Mouse (Mus musculus) CD4-positive naive resting alpha-beta T cell, adult 57 days (primary cell): ENCODE measurements around the gene Gm20422. TPM values are rescaled to one million over a fixed set of nuclear protein-coding genes. Genes with fewer than 3 reads are reported as not detected.

Experiments used
- total RNA-seq: library from RNA; stranded (reverse); gene quantifications from one replicate; pipeline ENCODE4 v1.2.4, GENCODE M21; 2023

Gene Gm20422
- total RNA-seq, result not detected

GRCm38 (mm10) chr8:69774503-69775148 lies at the start of gene Gm20422:
TSS of gene Gm20422 (minus strand) at chr8:69774886.

DNA sequence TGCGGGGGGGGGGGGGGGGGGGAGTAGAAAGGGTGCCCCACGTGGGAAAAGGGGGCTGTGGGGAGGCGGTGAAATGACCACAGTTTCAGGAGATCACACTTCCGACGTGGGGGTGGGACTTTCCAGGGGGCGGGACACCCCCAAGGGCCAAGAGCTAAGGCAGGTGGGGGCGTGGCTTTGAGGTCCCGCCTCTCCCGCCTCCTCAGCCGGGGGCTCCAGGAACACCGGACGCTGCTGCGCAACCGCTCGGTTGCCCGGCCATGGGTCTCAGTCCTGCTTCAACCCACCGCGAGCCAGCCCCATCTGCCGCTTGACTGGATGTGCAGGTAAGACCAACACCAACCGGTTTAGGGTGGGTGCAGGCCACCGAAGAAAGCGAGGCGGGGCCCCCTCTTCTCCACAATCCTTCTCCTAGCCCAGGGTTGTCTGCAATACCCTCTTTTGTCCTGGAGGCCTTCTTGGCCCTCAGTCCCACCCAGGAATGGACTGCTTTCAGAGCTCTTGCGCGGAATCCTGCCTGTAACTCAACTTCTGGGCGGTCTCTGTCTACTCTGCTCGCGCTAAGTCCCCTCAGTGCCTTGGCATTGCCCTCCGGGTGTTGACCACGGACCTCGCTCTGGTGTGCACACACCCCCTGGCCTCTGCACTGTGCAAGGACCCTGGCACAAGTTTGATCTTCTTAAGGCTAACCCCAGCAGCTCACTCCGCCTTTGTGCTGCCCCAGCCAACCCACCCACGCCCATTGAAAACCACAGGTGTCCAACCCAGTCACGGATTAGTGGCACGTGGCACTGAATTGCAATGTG lies 47.9 kb upstream of the Gm20422 start, which contains the start of gene Lpar2:
Gene Lpar2, plus strand, starts transcription at position 44 of the 806 bp plus-strand sequence.

GRCm38 (mm10) chr8:69808094-69808863 lies 33.6 kb upstream of the Gm20422 start, which contains the start of gene Gmip:
TSS of gene Gmip (plus strand) at chr8:69808679.

GRCm38 (mm10) chr8:69790773-69791367 lies 16.2 kb upstream of the Gm20422 start, which contains the start of the genes Atp13a1 and Zfp866:
TSS of gene Atp13a1 (plus strand) at chr8:69791163.
TSS of gene Zfp866 (minus strand) at chr8:69791178.

DNA sequence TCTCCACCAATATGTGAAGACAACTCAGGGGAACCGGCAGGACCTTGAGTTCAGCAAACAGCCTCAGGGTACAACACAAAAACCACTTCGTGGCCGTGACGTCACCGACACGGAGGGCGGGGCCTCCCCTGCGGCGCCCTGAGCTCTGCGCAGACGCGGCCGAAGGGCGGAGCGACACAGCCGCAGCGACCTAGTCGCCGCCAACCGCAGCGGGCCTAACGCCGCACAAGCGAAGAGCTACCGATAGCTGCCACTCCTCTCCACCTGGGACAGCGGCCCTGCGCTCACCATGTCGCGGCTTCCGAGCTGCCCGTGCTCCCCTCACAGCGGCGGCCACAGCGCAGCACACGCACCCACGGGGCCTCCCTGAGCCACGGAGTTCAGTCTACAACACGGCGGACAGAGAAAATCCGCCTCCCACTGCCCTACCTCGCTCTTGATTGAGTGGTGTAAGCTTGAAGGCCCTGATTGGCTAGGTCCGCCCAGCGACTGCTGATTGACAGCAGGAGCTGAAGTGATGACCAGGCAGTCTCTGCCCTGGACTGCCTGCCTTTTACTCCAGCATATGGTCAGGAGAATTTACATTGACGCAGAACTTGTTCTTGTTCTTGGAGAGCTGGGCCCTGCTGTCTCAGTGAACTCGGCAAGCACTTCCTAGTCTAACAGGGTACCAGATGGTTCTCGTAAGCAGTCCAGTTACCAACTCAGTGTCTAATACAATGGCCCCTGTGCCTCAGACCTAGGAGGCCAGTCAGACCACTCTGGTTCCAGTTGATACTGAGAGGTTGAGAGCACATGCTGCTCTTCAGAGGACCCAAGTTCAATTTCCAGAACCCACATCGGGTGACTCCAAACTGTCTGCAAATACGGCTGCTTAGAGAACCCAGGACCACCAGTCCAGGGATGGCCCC lies 24.9 kb downstream of the Gm20422 start, which contains the start of gene Zfp963:
Gene Zfp963, minus strand, starts transcription at position 427 of the 911 bp plus-strand sequence.

GRCm38 (mm10) chr8:69710624-69711023 lies 64.1 kb downstream of the Gm20422 start, which contains the start of gene Zfp869:
TSS of gene Zfp869 (minus strand) at chr8:69710724.

Other genes starting within 250 kb of the Gm20422 start
- gene Zfp868, start 149.3 kb downstream of the Gm20422 start, total RNA-seq, result 68.5 TPM
- gene Zfp964, start 120.4 kb downstream of the Gm20422 start, total RNA-seq, result 0.27 TPM
- gene Zfp869, start 64.2 kb downstream of the Gm20422 start, total RNA-seq, result 67.6 TPM
- gene Zfp963, start 24.9 kb downstream of the Gm20422 start, total RNA-seq, result 4.3 TPM
- 65.7 TPM for gene Atp13a1, start 16.3 kb upstream of the Gm20422 start, total RNA-seq
- 36.3 TPM for gene Zfp866, start 16.3 kb upstream of the Gm20422 start, total RNA-seq
- gene Gmip, start 33.8 kb upstream of the Gm20422 start, total RNA-seq, result 254 TPM
- 4.0 TPM for gene Lpar2, start 47.5 kb upstream of the Gm20422 start, total RNA-seq
- 3.2 TPM for gene Pbx4, start 57.6 kb upstream of the Gm20422 start, total RNA-seq
- not detected for gene Cilp2, start 112.8 kb upstream of the Gm20422 start, total RNA-seq
- 0.89 TPM for gene Tssk6, start 127.3 kb upstream of the Gm20422 start, total RNA-seq
- 52.0 TPM for gene Ndufa13, start 127.7 kb upstream of the Gm20422 start, total RNA-seq
- 2.8 TPM for gene Yjefn3, start 127.8 kb upstream of the Gm20422 start, total RNA-seq
- 90.5 TPM for gene Gatad2a, start 221.5 kb upstream of the Gm20422 start, total RNA-seq